In genomic region chr9:122027081-122027913, GRCm38 (mm10) we compare ENCODE assay signal across 8 mouse cellular contexts. TPM values are rescaled to one million over a fixed set of nuclear protein-coding genes. Genes with fewer than 3 reads are reported as not detected.
DNase-seq lines count a peak whose midpoint lies in the region; ATAC-seq lines count a peak whose summit lies in the region.

No protein-coding gene starts in this region.

- no peak overlapping the region for H3K4me2 ChIP-seq in intestine, embryonic 15.5 days (replicated peaks)
- no peak overlapping the region for H3K4me2 ChIP-seq in lung, embryonic 15.5 days

- H3K27me3 ChIP-seq in intestine, embryonic 15.5 days (replicated peaks), result no peaks in the 10 kb centered on the region
- H3K27me3 ChIP-seq in lung, embryonic 15.5 days, result no peaks in the 10 kb centered on the region

- peaks cover 20% of the 10 kb centered on the region for H3K4me1 ChIP-seq in intestine, embryonic 15.5 days (replicated peaks)
- peaks cover 28% of the 10 kb centered on the region for H3K4me1 ChIP-seq in lung, embryonic 15.5 days

- peak; percentile 85 for DNase-seq in MN1 (ENCODE audit: low spot score)
- DNase-seq in adrenal gland, postnatal 36 days, result peak; percentile 70 to 81
- DNase-seq in gastrocnemius, postnatal 25 days, result peak; percentile 89
- DNase-seq in retina, postnatal 1 day, result no peak
- no peak for DNase-seq in layer of hippocampus, postnatal 25 days (ENCODE audit: extremely low spot score in 1 of 2, low spot score in 1 of 2)

- 51% methylated on average over 6 of the region's 6 CpGs for WGBS in intestine, embryonic 15.5 days
- 66% methylated on average over 6 of the region's 6 CpGs for WGBS in lung, embryonic 15.5 days

- no peak overlapping the region for H3K9ac ChIP-seq in intestine, embryonic 15.5 days
- no peak overlapping the region for H3K9ac ChIP-seq in lung, embryonic 15.5 days

- no peaks in the 10 kb centered on the region for H3K36me3 ChIP-seq in intestine, embryonic 15.5 days
- H3K36me3 ChIP-seq in lung, embryonic 15.5 days, result no peaks in the 10 kb centered on the region

- ATAC-seq in intestine, embryonic 15.5 days, result peak; percentile 44
- peak; percentile 40; the same call in 1 of the 2 replicates for ATAC-seq in lung, embryonic 15.5 days (ENCODE audit: borderline replicate concordance, extremely low read depth, low FRiP score, low TSS enrichment)
- ATAC-seq in granulocyte monocyte progenitor cell, adult 5-6 weeks (replicated peaks; ENCODE audit: poor library complexity, severe bottlenecking), result no peak

- peak overlapping the region; percentile 51 for H3K27ac ChIP-seq in intestine, embryonic 15.5 days
- H3K27ac ChIP-seq in lung, embryonic 15.5 days, result peak overlapping the region; percentile 85

- H3K9me3 ChIP-seq in intestine, embryonic 15.5 days, result no peaks in the 10 kb centered on the region
- H3K9me3 ChIP-seq in lung, embryonic 15.5 days, result no peaks in the 10 kb centered on the region

- H3K4me3 ChIP-seq in intestine, embryonic 15.5 days (replicated peaks), result no peak overlapping the region
- no peak overlapping the region for H3K4me3 ChIP-seq in lung, embryonic 15.5 days

RNA-seq across cellular contexts. Expression of gene Pomgnt2, which starts 30.4 kb away (rescaled TPM):
- total RNA-seq in adrenal gland, postnatal 36 days (2021), result 10 to 100 TPM; 17.0 to 20.7 TPM
- total RNA-seq in gastrocnemius, postnatal 25 days (2021), result 10 to 100 TPM in 1 of 2 experiments, 1 to 10 TPM in 1; 8.9 to 10.0 TPM
- polyA plus RNA-seq in intestine, embryonic 15.5 days (2015; fragmentation: Nextera tagmentation; extraction: Ambion mirVana), result 12.9 and 15.9 TPM in 2 replicates
- polyA plus RNA-seq in lung, embryonic 15.5 days (2015; fragmentation: Nextera tagmentation; extraction: Ambion mirVana), result 13.0 and 13.5 TPM in 2 replicates
- 6.3 and 10.6 TPM in 2 replicates for total RNA-seq in granulocyte monocyte progenitor cell, adult 5-6 weeks (2014; fragmentation: Nextera tagmentation)
- 6.7 and 7.0 TPM in 2 replicates for total RNA-seq in granulocyte monocyte progenitor cell, adult 5-6 weeks (2017)
- 10 to 100 TPM; 38.1 to 40.7 TPM for total RNA-seq in layer of hippocampus, postnatal 25 days (2021)

Comparison
In these comparisons a context has a peak if more than half of its experiments do, and no peak if none do; other contexts are left out.
1. DNase-seq: peak in MN1 (single experiment), adrenal gland, postnatal 36 days (2 of 2) and gastrocnemius, postnatal 25 days (single experiment); none in retina, postnatal 1 day (single experiment) and layer of hippocampus, postnatal 25 days (0 of 2).